Mouse (Mus musculus) MEL (cell line): ENCODE measurements around the gene Camkk2. TPM values are rescaled to one million over a fixed set of nuclear protein-coding genes. Genes with fewer than 3 reads are reported as not detected.

ENCODE experiments used
- DNase-seq: peaks from one replicate; pipeline ENCODE4 v3.0.0; 2011; ENCODE audit warnings: low read depth, low spot score
- H3K27ac ChIP-seq: 2 replicates; pipeline ENCODE4 v1.5.1; 2012; ENCODE audit warnings: low read depth, mild to moderate bottlenecking, control low read depth, low read length, moderate library complexity; ENCODE audit not compliant: control insufficient read depth
- H3K27me3 ChIP-seq, 2 experiments: fragments of 150-350 bp in 1 of 2; sonication (generic) in 1 of 2; 2 replicates each; pipeline ENCODE4 v1.6.1; 2012; ENCODE audit warnings: low read length in 2 of 2, mild to moderate bottlenecking in 2 of 2, improper control_type of control experiment in 1 of 2, moderate library complexity in 1 of 2; ENCODE audit not compliant: insufficient read depth in 2 of 2, control insufficient read depth in 1 of 2
- H3K36me3 ChIP-seq, 2 experiments: 2 replicates each; pipeline ENCODE4 v1.6.1; 2012 to 2014; ENCODE audit warnings: low read length in 2 of 2, improper control_type of control experiment in 1 of 2, inconsistent platforms in 1 of 2, mild to moderate bottlenecking in 1 of 2; ENCODE audit not compliant: insufficient read depth in 2 of 2, control insufficient read depth in 1 of 2
- H3K4me1 ChIP-seq, 2 experiments: fragments of 150-350 bp in 1 of 2; sonication (generic) in 1 of 2; 2 replicates each; pipeline ENCODE4 v1.6.1; 2012; ENCODE audit warnings: low read length in 2 of 2, improper control_type of control experiment in 1 of 2, mild to moderate bottlenecking in 1 of 2; ENCODE audit not compliant: insufficient read depth in 2 of 2, control insufficient read depth in 1 of 2
- H3K4me3 ChIP-seq, 2 experiments: fragments of 150-350 bp in 1 of 2; sonication (generic) in 1 of 2; 2 replicates each; pipeline ENCODE4 v1.5.1; 2012; ENCODE audit warnings: low read depth in 2 of 2, low read length in 2 of 2, mild to moderate bottlenecking in 2 of 2, moderate library complexity in 2 of 2, control low read depth in 1 of 2, improper control_type of control experiment in 1 of 2; ENCODE audit not compliant: control insufficient read depth in 1 of 2, insufficient read depth in 1 of 2
- H3K79me2 ChIP-seq: 2 replicates; pipeline ENCODE4 v1.6.1; 2012; ENCODE audit warnings: mild to moderate bottlenecking, low read length, moderate library complexity; ENCODE audit not compliant: control insufficient read depth, poor library complexity, insufficient read depth
- H3K9ac ChIP-seq: 2 replicates; pipeline ENCODE4 v1.6.1; 2012; ENCODE audit warnings: low read depth, mild to moderate bottlenecking, control low read depth, low read length, moderate library complexity; ENCODE audit not compliant: control insufficient read depth, poor library complexity, severe bottlenecking
- H3K9me3 ChIP-seq: fragments of 150-350 bp; sonication (generic); replicated peaks from 2 replicates; pipeline ENCODE4 v1.6.1; 2012; ENCODE audit warnings: mild to moderate bottlenecking, low read length, improper control_type of control experiment, moderate library complexity; ENCODE audit not compliant: insufficient read depth
- BHLHE40 ChIP-seq: IDR thresholded peaks from 2 replicates; pipeline ENCODE4 v1.6.1; 2012; ENCODE audit warnings: low read depth, mild to moderate bottlenecking, inconsistent platforms, low read length, improper control_type of control experiment, borderline replicate concordance
- CHD1 ChIP-seq: IDR thresholded peaks from 2 replicates; pipeline ENCODE4 v1.6.1; 2012; ENCODE audit warnings: low read depth, mild to moderate bottlenecking, inconsistent platforms, low read length, improper control_type of control experiment
- CHD2 ChIP-seq: IDR thresholded peaks from 2 replicates; pipeline ENCODE4 v1.6.1; 2011; ENCODE audit warnings: low read length, improper control_type of control experiment
- CTCF ChIP-seq, 3 experiments: IDR thresholded peaks in 2 of 3; conservative IDR thresholded peaks in 1 of 3; 2 replicates each; pipeline ENCODE4 v1.5.1; 2011 to 2012; ENCODE audit warnings: low read length in 3 of 3, low read depth in 2 of 3, mild to moderate bottlenecking in 2 of 3, improper control_type of control experiment in 1 of 3, inconsistent platforms in 1 of 3, mixed read lengths in 1 of 3, moderate library complexity in 1 of 3; ENCODE audit not compliant: control insufficient read depth in 1 of 3, insufficient read depth in 1 of 3, poor library complexity in 1 of 3, severe bottlenecking in 1 of 3
- E2F4 ChIP-seq: IDR thresholded peaks from 2 replicates; pipeline ENCODE4 v1.6.1; 2011; ENCODE audit warnings: low read depth, low read length, improper control_type of control experiment, borderline replicate concordance
- ELF1 ChIP-seq: IDR thresholded peaks from 2 replicates; pipeline ENCODE4 v1.6.1; 2014; ENCODE audit warnings: low read depth, mild to moderate bottlenecking, inconsistent platforms, low read length, improper control_type of control experiment, moderate library complexity
- EP300 ChIP-seq, 2 experiments: IDR thresholded peaks; 2 replicates each; pipeline ENCODE4 v1.6.1; 2011; ENCODE audit warnings: improper control_type of control experiment in 2 of 2, low read length in 2 of 2, low read depth in 1 of 2, mild to moderate bottlenecking in 1 of 2
- GABPA ChIP-seq: IDR thresholded peaks from 2 replicates; pipeline ENCODE4 v1.6.1; 2012; ENCODE audit warnings: low read depth, mild to moderate bottlenecking, inconsistent platforms, low read length, improper control_type of control experiment, moderate library complexity
- GATA1 ChIP-seq: IDR thresholded peaks from 2 replicates; pipeline ENCODE4 v1.6.1; 2011; ENCODE audit warnings: low read depth, low read length, improper control_type of control experiment
- HCFC1 ChIP-seq: IDR thresholded peaks from 2 replicates; pipeline ENCODE4 v1.6.1; 2012; ENCODE audit warnings: low read depth, mild to moderate bottlenecking, inconsistent platforms, low read length, improper control_type of control experiment, moderate library complexity
- JUND ChIP-seq: IDR thresholded peaks from 2 replicates; pipeline ENCODE4 v1.6.1; 2011; ENCODE audit warnings: low read depth, mild to moderate bottlenecking, improper control_type of control experiment, low read length
- MAX ChIP-seq: IDR thresholded peaks from 2 replicates; pipeline ENCODE4 v1.6.1; 2011; ENCODE audit warnings: low read length, improper control_type of control experiment
- MAZ ChIP-seq: IDR thresholded peaks from 2 replicates; pipeline ENCODE4 v1.6.1; 2012; ENCODE audit warnings: low read depth, mild to moderate bottlenecking, inconsistent platforms, low read length, improper control_type of control experiment
- MYB ChIP-seq: IDR thresholded peaks from 2 replicates; pipeline ENCODE4 v1.6.1; 2011; ENCODE audit warnings: mild to moderate bottlenecking, low read depth, low read length, improper control_type of control experiment
- MYC ChIP-seq: IDR thresholded peaks from 2 replicates; pipeline ENCODE4 v1.6.1; 2011; ENCODE audit warnings: low read depth, mild to moderate bottlenecking, low read length, improper control_type of control experiment, moderate library complexity
- NELFE ChIP-seq: IDR thresholded peaks from 2 replicates; pipeline ENCODE4 v1.6.1; 2011; ENCODE audit warnings: low read depth, low read length, improper control_type of control experiment
- POLR2A ChIP-seq, 2 experiments: IDR thresholded peaks; 2 replicates each; pipeline ENCODE4 v1.6.1; 2011 to 2012; ENCODE audit warnings: low read length in 2 of 2, mild to moderate bottlenecking in 2 of 2, control low read depth in 1 of 2, improper control_type of control experiment in 1 of 2, low read depth in 1 of 2, moderate library complexity in 1 of 2; ENCODE audit not compliant: control insufficient read depth in 1 of 2, insufficient read depth in 1 of 2, poor library complexity in 1 of 2
- POLR2AphosphoS2 ChIP-seq: IDR thresholded peaks from 2 replicates; pipeline ENCODE4 v1.6.1; 2011; ENCODE audit warnings: low read length, improper control_type of control experiment
- POLR2AphosphoS5 ChIP-seq: IDR thresholded peaks from 2 replicates; pipeline ENCODE4 v1.6.1; 2012; ENCODE audit warnings: low read depth, borderline replicate concordance, mild to moderate bottlenecking, inconsistent platforms, low read length, moderate library complexity, mixed read lengths
- RCOR1 ChIP-seq: IDR thresholded peaks from 2 replicates; pipeline ENCODE4 v1.6.1; 2012; ENCODE audit warnings: low read depth, mild to moderate bottlenecking, inconsistent platforms, low read length, improper control_type of control experiment
- SIN3A ChIP-seq: IDR thresholded peaks from 2 replicates; pipeline ENCODE4 v1.6.1; 2012; ENCODE audit warnings: low read length, improper control_type of control experiment, inconsistent platforms
- TAL1 ChIP-seq: IDR thresholded peaks from 2 replicates; pipeline ENCODE4 v1.6.1; 2012; ENCODE audit warnings: mild to moderate bottlenecking, inconsistent platforms, low read length, moderate library complexity, mixed read lengths
- TBP ChIP-seq: IDR thresholded peaks from 2 replicates; pipeline ENCODE4 v1.8.0; 2011; ENCODE audit warnings: low read depth, low read length, improper control_type of control experiment
- TCF12 ChIP-seq: IDR thresholded peaks from 2 replicates; pipeline ENCODE4 v1.6.1; 2014; ENCODE audit warnings: low read depth, mild to moderate bottlenecking, inconsistent platforms, low read length, improper control_type of control experiment, moderate library complexity
- UBTF ChIP-seq: IDR thresholded peaks from 2 replicates; pipeline ENCODE4 v1.6.1; 2012; ENCODE audit warnings: low read depth, mild to moderate bottlenecking, inconsistent platforms, low read length, improper control_type of control experiment, moderate library complexity, borderline replicate concordance; ENCODE audit not compliant: insufficient read depth
- USF1 ChIP-seq: IDR thresholded peaks from 2 replicates; pipeline ENCODE4 v1.6.1; 2014; ENCODE audit warnings: low read depth, mild to moderate bottlenecking, inconsistent platforms, low read length, improper control_type of control experiment, moderate library complexity
- ZC3H11A ChIP-seq: IDR thresholded peaks from 2 replicates; pipeline ENCODE4 v1.6.1; 2012; ENCODE audit warnings: low read depth, mild to moderate bottlenecking, inconsistent platforms, low read length, improper control_type of control experiment
- ZKSCAN1 ChIP-seq: IDR thresholded peaks from 2 replicates; pipeline ENCODE4 v1.6.1; 2012; ENCODE audit warnings: low read depth, mild to moderate bottlenecking, inconsistent platforms, low read length, improper control_type of control experiment, moderate library complexity
- ZMIZ1 ChIP-seq: IDR thresholded peaks from 2 replicates; pipeline ENCODE4 v1.6.1; 2012; ENCODE audit warnings: low read depth, mild to moderate bottlenecking, inconsistent platforms, low read length, improper control_type of control experiment, moderate library complexity
- ZNF384 ChIP-seq: IDR thresholded peaks from 2 replicates; pipeline ENCODE4 v1.6.1; 2012; ENCODE audit warnings: low read depth, mild to moderate bottlenecking, inconsistent platforms, low read length, improper control_type of control experiment
- polyA plus RNA-seq, 2 experiments: library from polyadenylated mRNA; stranded (reverse) in 1 of 2; unstranded in 1 of 2; fragments of >175 nt in 1 of 2; fragments of >200 nt in 1 of 2; gene quantifications; 2 replicates each; pipeline versions ENCODE4 v1.2.1 to v1.2.4; 2012; ENCODE audit warnings: low replicate concordance in 2 of 2, low read depth in 1 of 2; ENCODE audit not compliant: insufficient read length in 2 of 2, insufficient read depth in 1 of 2, missing spikeins in 1 of 2
- total RNA-seq: library from RNA; depleted of rRNA; stranded (reverse); fragments of 300-350 nt; gene quantifications from 2 replicates; pipeline ENCODE4 v1.2.3, GENCODE M21; 2012

Camkk2 gene
- total and polyA plus RNA-seq, 3 experiments: 23.7 to 24.8 TPM; not detected in 1

- no peak for DNase-seq
- Histone ChIP-seq H3K36me3 (peaks cover 11 to 17% of the 10 kb centered on the region in 2 experiments), H3K27me3 (no peaks in the 10 kb centered on the region), H3K9me3 (no peaks in the 10 kb centered on the region), H3K9ac (peak overlapping the region; percentile 67), H3K4me1 (peaks cover 12 to 17% of the 10 kb centered on the region in 2 experiments), H3K27ac (peak overlapping the region; percentile 58), H3K4me3 (peak overlapping the region; percentile 63 to 71), H3K79me2 (peaks cover 8% of the 10 kb centered on the region)
- peak; percentile 97 for TF ChIP-seq ZNF384
- TF ChIP-seq POLR2AphosphoS5: peak; percentile 11; the same call in 1 of the 2 replicates
- TF ChIP-seq TBP: no peak
- TF ChIP-seq UBTF: no peak
- TF ChIP-seq NELFE: no peak
- TF ChIP-seq SIN3A: peak; percentile 44; the same call in 1 of the 2 replicates
- TF ChIP-seq POLR2AphosphoS2: no peak; the same call in 1 of the 2 replicates
- TF ChIP-seq ELF1: no peak
- 0 out of 2 replicates have a peak, but pooled peaks have one; percentile 27 for TF ChIP-seq ZMIZ1
- TF ChIP-seq MYC: peak; percentile 38
- no peak for TF ChIP-seq CTCF (IDR thresholded peaks at IDR 0.05 in 2 of 3, conservative IDR thresholded peaks at IDR 0.05 in 1 of 3; ENCODE audit: control insufficient read depth in 1 of 3, insufficient read depth in 1 of 3, low read depth in 2 of 3, low read length in 3 of 3, poor library complexity in 1 of 3, severe bottlenecking in 1 of 3)
- peak; percentile 5; the same call in 1 of the 2 replicates for TF ChIP-seq BHLHE40
- no peak for TF ChIP-seq GATA1
- no peak for TF ChIP-seq TAL1
- 0 out of 4 replicates have a peak, but pooled peaks of 1 of the 2 experiments have one; percentile 19 for TF ChIP-seq EP300 (IDR thresholded peaks at IDR 0.05; ENCODE audit: low read depth in 1 of 2, low read length in 2 of 2)
Observed at GRCm38 (mm10) chr5:122821524-122821885, 42.3 kb upstream of the Camkk2 start.

- Histone ChIP-seq H3K9me3 (no peaks in the 10 kb centered on the region), H3K27me3 (no peaks in the 10 kb centered on the region), H3K4me1 (peaks cover 12 to 17% of the 10 kb centered on the region in 2 experiments), H3K36me3 (peaks cover 11 to 17% of the 10 kb centered on the region in 2 experiments), H3K27ac (peak within 1 kb of the TSS; percentile 90), H3K79me2 (peaks cover 8% of the 10 kb centered on the region), H3K9ac (peak within 1 kb of the TSS; percentile 94), H3K4me3 (peak within 1 kb of the TSS; percentile 64 to 71)
- DNase-seq: peak; percentile 99
- TF ChIP-seq ZNF384: no peak
- peak; percentile 95 for TF ChIP-seq MAZ
- TF ChIP-seq CHD1: no peak
- TF ChIP-seq SIN3A: peak; percentile 97
- TF ChIP-seq BHLHE40: 0 out of 2 replicates have a peak, but pooled peaks have one; percentile 40
- TF ChIP-seq MYB: no peak
- TF ChIP-seq POLR2AphosphoS5: peak; percentile 58; the same call in 1 of the 2 replicates
- peak; percentile 90 for TF ChIP-seq HCFC1
- TF ChIP-seq JUND: no peak
- 0 out of 2 replicates have a peak, but pooled peaks have one; percentile 5 for TF ChIP-seq GATA1
- peak; percentile 87 for TF ChIP-seq E2F4
- peak; percentile 82 for TF ChIP-seq MAX
- TF ChIP-seq CHD2: peak; percentile 81
- TF ChIP-seq NELFE: peak; percentile 92
- no peak for TF ChIP-seq RCOR1
- TF ChIP-seq MYC: peak; percentile 88
- TF ChIP-seq ZC3H11A: no peak
- TF ChIP-seq EP300 (IDR thresholded peaks at IDR 0.05; ENCODE audit: low read depth in 1 of 2, low read length in 2 of 2): no peak
- 0 out of 2 replicates have a peak, but pooled peaks have one; percentile 40 for TF ChIP-seq USF1
- TF ChIP-seq GABPA: no peak
- TF ChIP-seq POLR2A (IDR thresholded peaks at IDR 0.05; ENCODE audit: control insufficient read depth in 1 of 2, insufficient read depth in 1 of 2, low read depth in 1 of 2, low read length in 2 of 2, poor library complexity in 1 of 2): peak; percentile 92 to 94
- TF ChIP-seq ZKSCAN1: no peak
- peak; percentile 78 for TF ChIP-seq TCF12
Observed at GRCm38 (mm10) chr5:122820777-122821523, 41.7 kb upstream of the Camkk2 start, which contains the start of gene Anapc5. TSS of gene Anapc5 (minus strand) at chr5:122821339.
